Mouse (Mus musculus): ENCODE results near the gene Vps53.

- no peak for TF ChIP-seq CTCF (IDR thresholded peaks at IDR 0.05)
- TF ChIP-seq EP300 (IDR thresholded peaks at IDR 0.05; ENCODE audit: insufficient read depth, low read depth, low read length): no peak
These were observed 696 bp upstream of the Vps53 start for GRCm38 (mm10) chr11:76180146-76180540.

All from heart, adult 2 months (tissue).